11 mouse cellular contexts compared by ENCODE assay signal in genomic region chr1:136555892-136556291, GRCm38 (mm10).
DNase-seq lines count a peak whose midpoint lies in the region; ATAC-seq and TF ChIP-seq lines count a peak whose summit lies in the region.
"Had no signal": no experiment of that assay in that cellular context is flagged by ENCODE, and none has a peak within 500 bp of the region (broad histone marks: within the 10 kb centered on the region; RNA-seq: fewer than 3 reads in every experiment).

No protein-coding gene starts in this region.

- ATAC-seq in heart, embryonic 12.5 days (ENCODE audit: insufficient number of reproducible peaks, low FRiP score), result no peak
- ATAC-seq in megakaryocyte-erythroid progenitor cell, adult 5-6 weeks (replicated peaks; ENCODE audit: low FRiP score, low TSS enrichment, poor library complexity, severe bottlenecking), result no peak
- ATAC-seq in forebrain, embryonic 14.5 days, result no peak

- H3K9ac ChIP-seq in heart, embryonic 12.5 days, result no peak overlapping the region
- H3K9ac ChIP-seq in forebrain, embryonic 14.5 days (ENCODE audit: low read length), result no peak overlapping the region
- H3K9ac ChIP-seq: embryonic facial prominence, embryonic 13.5 days; liver, embryonic 15.5 days; neural tube, embryonic 13.5 days had no signal

- peak; percentile 16; the same call in 1 of the 2 replicates for TF ChIP-seq CTCF in gastrocnemius, adult 2 months (IDR thresholded peaks at IDR 0.05)
- TF ChIP-seq CTCF in E14TG2a.4 (conservative IDR thresholded peaks at IDR 0.05; ENCODE audit: low read length), result 0 out of 2 replicates have a peak, but pooled peaks have one; percentile 2

- peaks cover 49% of the 10 kb centered on the region for H3K4me1 ChIP-seq in E14TG2a.4 (replicated peaks; ENCODE audit: low read depth, low read length)
- H3K4me1 ChIP-seq in heart, embryonic 12.5 days (replicated peaks), result peaks cover 8% of the 10 kb centered on the region; the same call in 1 of the 2 replicates
- H3K4me1 ChIP-seq in forebrain, embryonic 14.5 days (ENCODE audit: control insufficient read depth, insufficient read depth, low read length), result no peaks in the 10 kb centered on the region
- H3K4me1 ChIP-seq: liver, embryonic 15.5 days had no signal

- H3K27me3 ChIP-seq in E14TG2a.4 (ENCODE audit: insufficient read depth, low read length), result no peaks in the 10 kb centered on the region
- no peaks in the 10 kb centered on the region for H3K27me3 ChIP-seq in heart, embryonic 12.5 days (replicated peaks)
- H3K27me3 ChIP-seq in forebrain, embryonic 14.5 days (replicated peaks; ENCODE audit: control insufficient read depth, insufficient read depth, low read length), result no peaks in the 10 kb centered on the region
- H3K27me3 ChIP-seq: embryonic facial prominence, embryonic 13.5 days; liver, embryonic 15.5 days; neural tube, embryonic 13.5 days had no signal

- no peaks in the 10 kb centered on the region for H3K9me3 ChIP-seq in E14TG2a.4 (ENCODE audit: low read length)
- H3K9me3 ChIP-seq in heart, embryonic 12.5 days (replicated peaks), result no peaks in the 10 kb centered on the region
- no peaks in the 10 kb centered on the region for H3K9me3 ChIP-seq in forebrain, embryonic 14.5 days (replicated peaks; ENCODE audit: control insufficient read depth, low read length)
- H3K9me3 ChIP-seq: embryonic facial prominence, embryonic 13.5 days; liver, embryonic 15.5 days; neural tube, embryonic 13.5 days had no signal

- DNase-seq in gastrocnemius, adult 2 months, result peak; percentile 25
- DNase-seq in gastrocnemius, postnatal 25 days, result no peak
- peak; percentile 42 to 55 for DNase-seq in kidney, postnatal 4 days
- no peak for DNase-seq in right cerebral cortex, adult 18-20 months
- DNase-seq in forebrain, embryonic 14.5 days (ENCODE audit: low spot score), result no peak

- intact Hi-C loops in gastrocnemius, adult 2 months (cut with DNase I), result no loop called here

- no peaks in the 10 kb centered on the region for H3K36me3 ChIP-seq in E14TG2a.4 (ENCODE audit: insufficient read depth, low read length)
- no peaks in the 10 kb centered on the region for H3K36me3 ChIP-seq in heart, embryonic 12.5 days
- no peaks in the 10 kb centered on the region for H3K36me3 ChIP-seq in forebrain, embryonic 14.5 days (ENCODE audit: control insufficient read depth, insufficient read depth, low read length)
- H3K36me3 ChIP-seq: embryonic facial prominence, embryonic 13.5 days; liver, embryonic 15.5 days; neural tube, embryonic 13.5 days had no signal

- peak overlapping the region; percentile 40 for H3K4me3 ChIP-seq in gastrocnemius, adult 2 months
- H3K4me3 ChIP-seq in E14TG2a.4 (replicated peaks; ENCODE audit: low read length), result no peak overlapping the region
- no peak overlapping the region for H3K4me3 ChIP-seq in heart, embryonic 12.5 days
- H3K4me3 ChIP-seq in forebrain, embryonic 14.5 days (ENCODE audit: low read depth, low read length), result no peak overlapping the region
- H3K4me3 ChIP-seq: embryonic facial prominence, embryonic 13.5 days; liver, embryonic 15.5 days; neural tube, embryonic 13.5 days had no signal

- H3K27ac ChIP-seq in gastrocnemius, adult 2 months, result peak overlapping the region; percentile 49; the same call in 1 of the 2 replicates
- no peak overlapping the region for H3K27ac ChIP-seq in heart, embryonic 12.5 days (ENCODE audit: poor library complexity, severe bottlenecking)
- H3K27ac ChIP-seq in forebrain, embryonic 14.5 days (ENCODE audit: low read depth, low read length), result no peak overlapping the region
- H3K27ac ChIP-seq: embryonic facial prominence, embryonic 13.5 days; liver, embryonic 15.5 days; neural tube, embryonic 13.5 days had no signal

- 23% methylated on average over 7 of the region's 7 CpGs for WGBS in heart, embryonic 12.5 days
- 40% methylated on average over 7 of the region's 7 CpGs for WGBS in forebrain, embryonic 14.5 days

- peak overlapping the region; percentile 31 for H3K4me2 ChIP-seq in heart, embryonic 12.5 days
- H3K4me2 ChIP-seq in forebrain, embryonic 14.5 days (ENCODE audit: low read length), result no peak overlapping the region
- H3K4me2 ChIP-seq: embryonic facial prominence, embryonic 13.5 days; liver, embryonic 15.5 days; neural tube, embryonic 13.5 days had no signal

Comparison
In these comparisons a context has a peak if more than half of its experiments do, and no peak if none do; other contexts are left out.
1. DNase-seq: peak in gastrocnemius, adult 2 months (single experiment) and kidney, postnatal 4 days (2 of 2); none in gastrocnemius, postnatal 25 days (single experiment), right cerebral cortex, adult 18-20 months (single experiment) and forebrain, embryonic 14.5 days (single experiment).